Mouse (Mus musculus): Measurements from ENCODE around the gene Stxbp5.

- TF ChIP-seq CTCF (IDR thresholded peaks at IDR 0.05; ENCODE audit: insufficient read depth, low read length): no peak
- TF ChIP-seq POLR2A (IDR thresholded peaks at IDR 0.05; ENCODE audit: borderline replicate concordance, extremely low read depth, low read depth, low read length): no peak
Measured at GRCm38 (mm10) chr10:9900315-9901070, 386 bp downstream of the Stxbp5 start.

All from lung, adult 2 months (tissue).